Mouse (Mus musculus) CD4-positive, CD25-positive, alpha-beta regulatory T cell, adult 9 weeks (primary cell): Measurements from ENCODE around the gene 1110008P14Rik. TPM values are rescaled to one million over a fixed set of nuclear protein-coding genes. Genes with fewer than 3 reads are reported as not detected.

Experiments
- polyA plus RNA-seq: library from polyadenylated mRNA; unstranded; fragments of 100-300 nt; shearing (Covaris generic); gene quantifications from one replicate; pipeline ENCODE4 v1.2.1, GENCODE M21; 2017

1110008P14Rik gene
- polyA plus RNA-seq: 88.4 TPM

GRCm38 (mm10) chr2:32381775-32382223, at the start of gene 1110008P14Rik:
Gene 1110008P14Rik (minus strand): TSS chr2:32381938.

GRCm38 (mm10) chr2:32395484-32395945, 13.8 kb upstream of the 1110008P14Rik start, which contains the start of gene Ptges2:
Gene Ptges2 (plus strand): TSS chr2:32395896.

GRCm38 (mm10) chr2:32387706-32388490, 6.2 kb upstream of the 1110008P14Rik start, which contains the start of gene Lcn2:
Gene Lcn2 (minus strand): TSS chr2:32388252.

GRCm38 (mm10) chr2:32353007-32353542, 28.7 kb downstream of the 1110008P14Rik start, which contains the start of gene Dnm1:
Gene Dnm1 (minus strand): TSS chr2:32353338.

GRCm38 (mm10) chr2:32352151-32353006, 29.4 kb downstream of the 1110008P14Rik start, which contains the start of gene Ciz1:
Gene Ciz1 (plus strand): TSS chr2:32352327.

Other genes with a start within 250 kb of the 1110008P14Rik start
- 12.7 TPM for gene Prrc2b, start 230.9 kb downstream of the 1110008P14Rik start, polyA plus RNA-seq
- 10.4 TPM for gene Pomt1, start 145.3 kb downstream of the 1110008P14Rik start, polyA plus RNA-seq
- gene Uck1, start 121.8 kb downstream of the 1110008P14Rik start, polyA plus RNA-seq: 70.0 TPM
- 47.4 TPM for gene Golga2, start 94.6 kb downstream of the 1110008P14Rik start, polyA plus RNA-seq
- 302 TPM for gene Swi5, start 93.9 kb downstream of the 1110008P14Rik start, polyA plus RNA-seq
- gene Ciz1, start 29.6 kb downstream of the 1110008P14Rik start, polyA plus RNA-seq: 160 TPM
- gene Dnm1, start 28.6 kb downstream of the 1110008P14Rik start, polyA plus RNA-seq: not detected
- gene Lcn2, start 6.3 kb upstream of the 1110008P14Rik start, polyA plus RNA-seq: not detected
- gene Ptges2, start 14.0 kb upstream of the 1110008P14Rik start, polyA plus RNA-seq: 2.1 TPM
- gene Naif1, start 68.5 kb upstream of the 1110008P14Rik start, polyA plus RNA-seq: 9.3 TPM
- gene Slc25a25, start 69.5 kb upstream of the 1110008P14Rik start, polyA plus RNA-seq: 3.6 TPM
- 67.8 TPM for gene Fam102a, start 153.4 kb upstream of the 1110008P14Rik start, polyA plus RNA-seq
- 161 TPM for gene Dpm2, start 188.9 kb upstream of the 1110008P14Rik start, polyA plus RNA-seq
- gene Pip5kl1, start 192.9 kb upstream of the 1110008P14Rik start, polyA plus RNA-seq: not detected
- not detected for gene 9430097D07Rik, start 193.7 kb upstream of the 1110008P14Rik start, polyA plus RNA-seq
- gene St6galnac4, start 205.2 kb upstream of the 1110008P14Rik start, polyA plus RNA-seq: 57.7 TPM
- gene St6galnac6, start 217.8 kb upstream of the 1110008P14Rik start, polyA plus RNA-seq: 3.9 TPM
- gene Ak1, start 239.8 kb upstream of the 1110008P14Rik start, polyA plus RNA-seq: not detected